In the genomic region with DNA sequence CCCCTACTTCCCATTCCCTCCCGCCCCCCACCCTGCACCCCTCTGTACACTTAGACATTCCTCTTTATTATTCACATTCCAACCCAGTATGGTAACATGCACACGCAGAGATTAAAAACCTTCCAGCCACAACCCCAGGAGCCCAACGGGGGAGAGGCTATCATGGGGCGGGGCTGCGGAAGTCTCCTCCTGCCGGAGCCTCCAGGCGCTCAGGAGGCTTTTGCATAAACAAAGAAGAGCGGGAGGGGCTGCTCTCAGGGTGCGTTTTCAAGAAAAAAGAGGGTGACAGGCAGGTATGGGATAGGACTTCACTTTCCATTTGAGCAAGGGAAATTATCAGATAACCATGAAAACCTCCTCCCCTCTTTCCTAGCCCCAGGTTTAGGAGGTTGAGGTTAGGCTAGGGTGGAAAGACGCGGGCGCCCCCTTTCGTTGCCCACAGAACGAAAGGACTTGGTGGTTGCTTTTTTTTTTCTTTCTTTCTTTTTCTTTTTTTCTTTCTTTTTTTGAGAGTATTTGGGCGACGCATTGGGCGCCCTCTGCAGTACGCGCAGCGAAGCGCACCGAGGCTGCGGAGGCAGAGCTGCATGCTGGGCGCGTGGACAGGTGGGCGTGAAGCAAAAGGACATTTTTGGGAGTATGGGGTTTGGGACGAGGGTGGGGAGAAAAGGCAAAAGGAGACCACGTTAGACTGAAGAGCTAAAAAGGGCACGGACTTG, we compare ENCODE assay signal across 8 mouse cellular contexts. TPM values are rescaled to one million over a fixed set of nuclear protein-coding genes. Genes with fewer than 3 reads are reported as not detected.
DNase-seq lines count a peak whose midpoint lies in the region; ATAC-seq and TF ChIP-seq lines count a peak whose summit lies in the region.

No protein-coding gene starts in this region.

- WGBS in forebrain, embryonic 12.5 days, result under 1% methylated on average over 29 of the region's 29 CpGs

- H3K4me1 ChIP-seq in G1E (ENCODE audit: insufficient read depth, low read depth, low read length), result peaks cover 74% of the 10 kb centered on the region
- peaks cover 20% of the 10 kb centered on the region for H3K4me1 ChIP-seq in forebrain, embryonic 12.5 days

- no peak overlapping the region for H3K27ac ChIP-seq in forebrain, embryonic 12.5 days

- no peak for ATAC-seq in G1E (ENCODE audit: extremely low read depth, insufficient number of reproducible peaks, low FRiP score, poor library complexity, severe bottlenecking)
- peak; percentile 57; the same call in 1 of the 2 replicates for ATAC-seq in forebrain, embryonic 12.5 days (ENCODE audit: low FRiP score)
- ATAC-seq in hematopoietic stem cell, adult 5-6 weeks (replicated peaks in 1 of 2; ENCODE audit: insufficient read depth in 1 of 2, low FRiP score in 2 of 2, low TSS enrichment in 1 of 2, low read depth in 1 of 2, poor library complexity in 2 of 2, severe bottlenecking in 2 of 2), result peak; percentile 72 to 75

- H3K4me3 ChIP-seq in G1E (ENCODE audit: low read depth, low read length), result peak overlapping the region; percentile 60; the same call in 1 of the 2 replicates
- peak overlapping the region; percentile 30 for H3K4me3 ChIP-seq in forebrain, embryonic 12.5 days (replicated peaks)

- peaks cover 3% of the 10 kb centered on the region for H3K27me3 ChIP-seq in G1E (ENCODE audit: insufficient read depth, low read length)
- peaks cover 68% of the 10 kb centered on the region for H3K27me3 ChIP-seq in forebrain, embryonic 12.5 days

- H3K9me3 ChIP-seq in G1E (replicated peaks), result no peaks in the 10 kb centered on the region
- no peaks in the 10 kb centered on the region for H3K9me3 ChIP-seq in forebrain, embryonic 12.5 days

- peak; percentile 55 for DNase-seq in G1E (ENCODE audit: low spot score)
- peak; percentile 60 for DNase-seq in c-Kit-positive CD71-positive TER-119-negative erythroid progenitor cells, embryonic 14.5 days (ENCODE audit: low read depth)
- DNase-seq in layer of hippocampus, adult 9-11 months, result peak; percentile 68
- peak; percentile 85 for DNase-seq in lung, postnatal 10 days
- DNase-seq in ovary, postnatal 36 days (ENCODE audit: low spot score), result peak; percentile 68
- DNase-seq in urinary bladder, postnatal 14 days (ENCODE audit: low spot score), result peak; percentile 73

- TF ChIP-seq CTCF in G1E (IDR thresholded peaks at IDR 0.05; ENCODE audit: low read depth, low read length), result 0 out of 2 replicates have a peak, but pooled peaks have one; percentile 9

- H3K36me3 ChIP-seq in G1E (replicated peaks), result peaks cover 68% of the 10 kb centered on the region
- H3K36me3 ChIP-seq in forebrain, embryonic 12.5 days (replicated peaks), result no peaks in the 10 kb centered on the region

- 0 out of 2 replicates have a peak overlapping the region, but pooled peaks have one; percentile 29 for H3K9ac ChIP-seq in forebrain, embryonic 12.5 days

- H3K4me2 ChIP-seq in forebrain, embryonic 12.5 days, result peak overlapping the region; percentile 56

RNA-seq across cellular contexts. Expression of a gene that starts 5.6 kb away (rescaled TPM):
- total RNA-seq in G1E (2014; fragmentation: Nextera tagmentation), result not detected in 2 replicates
- 0.29 and 3.0 TPM in 2 replicates for total RNA-seq in G1E (2017)
- polyA plus RNA-seq in G1E (2012), result not detected in 2 replicates
- 0.32 and 0.82 TPM in 2 replicates for polyA plus RNA-seq in forebrain, embryonic 12.5 days (2016; fragmentation: Nextera tagmentation; extraction: Ambion mirVana)
- total RNA-seq in hematopoietic stem cell, adult 5-6 weeks (2017), result 2.2 and 4.9 TPM in 2 replicates

RNA-seq across cellular contexts. Expression of a gene that starts 8.1 kb away (rescaled TPM):
- 444 and 474 TPM in 2 replicates for total RNA-seq in G1E (2014; fragmentation: Nextera tagmentation)
- total RNA-seq in G1E (2017), result 136 and 149 TPM in 2 replicates
- polyA plus RNA-seq in G1E (2012), result 2,434 and 2,443 TPM in 2 replicates
- polyA plus RNA-seq in forebrain, embryonic 12.5 days (2016; fragmentation: Nextera tagmentation; extraction: Ambion mirVana), result 3.8 and 4.2 TPM in 2 replicates
- total RNA-seq in hematopoietic stem cell, adult 5-6 weeks (2017), result 24.4 and 42.0 TPM in 2 replicates

RNA-seq across cellular contexts. Expression of a gene that starts 10.9 kb away (rescaled TPM):
- total RNA-seq in G1E (2014; fragmentation: Nextera tagmentation), result 98.8 and 107 TPM in 2 replicates
- 41.7 and 44.5 TPM in 2 replicates for total RNA-seq in G1E (2017)
- polyA plus RNA-seq in G1E (2012), result 1.3 and 1.9 TPM in 2 replicates
- 7.3 and 7.4 TPM in 2 replicates for polyA plus RNA-seq in forebrain, embryonic 12.5 days (2016; fragmentation: Nextera tagmentation; extraction: Ambion mirVana)
- 26.1 and 29.4 TPM in 2 replicates for total RNA-seq in hematopoietic stem cell, adult 5-6 weeks (2017)

RNA-seq across cellular contexts. Expression of a gene that starts 16.7 kb away (rescaled TPM):
- total RNA-seq in G1E (2014; fragmentation: Nextera tagmentation) (not detected in 2 replicates), G1E (2017) (0.23 TPM in 1 of 2 replicates, not detected in the other)
- polyA plus RNA-seq in G1E (2012), result 0.09 TPM in 1 of 2 replicates, not detected in the other
- polyA plus RNA-seq in forebrain, embryonic 12.5 days (2016; fragmentation: Nextera tagmentation; extraction: Ambion mirVana), result 23.2 and 24.3 TPM in 2 replicates
- total RNA-seq in hematopoietic stem cell, adult 5-6 weeks (2017), result 12.3 and 15.7 TPM in 2 replicates

RNA-seq across cellular contexts. Expression of a gene that starts 55.5 kb away (rescaled TPM):
- total RNA-seq in G1E (2014; fragmentation: Nextera tagmentation), result 49.4 and 63.8 TPM in 2 replicates
- 59.1 and 66.0 TPM in 2 replicates for total RNA-seq in G1E (2017)
- 27.5 and 31.9 TPM in 2 replicates for polyA plus RNA-seq in G1E (2012)
- 46.9 and 47.3 TPM in 2 replicates for polyA plus RNA-seq in forebrain, embryonic 12.5 days (2016; fragmentation: Nextera tagmentation; extraction: Ambion mirVana)
- 44.3 and 63.0 TPM in 2 replicates for total RNA-seq in hematopoietic stem cell, adult 5-6 weeks (2017)
